Mouse (Mus musculus): Measurements from ENCODE around the gene Nat8f6. TPM values are rescaled to one million over a fixed set of nuclear protein-coding genes. Genes with fewer than 3 reads are reported as not detected.
"Not testable (repeated sequence)": the region's sequence is repeated elsewhere in the genome, so short reads cannot be mapped to it uniquely, and the experiment has no call there.

Nat8f6 gene
- polyA plus RNA-seq (2015; fragmentation: Nextera tagmentation; extraction: Ambion mirVana) = not detected in 2 replicates

- no peaks in the 10 kb centered on the region for H3K4me1 ChIP-seq (ENCODE audit: control insufficient read depth, insufficient read depth, low read length)
- H3K9ac ChIP-seq (ENCODE audit: low read length) = no peak within 1 kb of the TSS
- no peaks in the 10 kb centered on the region for H3K9me3 ChIP-seq (replicated peaks; ENCODE audit: control insufficient read depth, low read length)
- no peaks in the 10 kb centered on the region for H3K27me3 ChIP-seq (ENCODE audit: control insufficient read depth, insufficient read depth, low read length)
- H3K27ac ChIP-seq (ENCODE audit: low read length) = no peak within 1 kb of the TSS
- no peak within 1 kb of the TSS for H3K4me3 ChIP-seq (replicated peaks; ENCODE audit: low read length)
- ATAC-seq (ENCODE audit: insufficient read depth, low FRiP score) = no peak
- H3K36me3 ChIP-seq (ENCODE audit: control insufficient read depth, insufficient read depth, low read length) = no peaks in the 10 kb centered on the region
- 74% methylated on average over 5 of the region's 5 CpGs for WGBS
- H3K4me2 ChIP-seq (ENCODE audit: low read depth, low read length) = no peak within 1 kb of the TSS
Observed at GRCm38 (mm10) chr6:85820837-85821236, at the start of gene Nat8f6, which contains the start of gene Nat8f5. TSS of gene Nat8f6 (minus strand) at chr6:85820954. TSS of gene Nat8f5 (minus strand) at chr6:85820972.

- not testable (repeated sequence) for H3K36me3 ChIP-seq (ENCODE audit: control insufficient read depth, insufficient read depth, low read length); ATAC-seq (ENCODE audit: insufficient read depth, low FRiP score); H3K4me3 ChIP-seq (replicated peaks; ENCODE audit: low read length); H3K9ac ChIP-seq (ENCODE audit: low read length); H3K27ac ChIP-seq (ENCODE audit: low read length); H3K4me2 ChIP-seq (ENCODE audit: low read depth, low read length); H3K4me1 ChIP-seq (ENCODE audit: control insufficient read depth, insufficient read depth, low read length); H3K27me3 ChIP-seq (ENCODE audit: control insufficient read depth, insufficient read depth, low read length); H3K9me3 ChIP-seq (replicated peaks; ENCODE audit: control insufficient read depth, low read length)
- WGBS = 69% methylated on average over 5 of the region's 5 CpGs
Observed at GRCm38 (mm10) chr6:85869006-85869405, 48.3 kb upstream of the Nat8f6 start, which contains the start of gene Nat8f2. TSS of gene Nat8f2 (minus strand) at chr6:85869158.

- H3K4me3 ChIP-seq (replicated peaks; ENCODE audit: low read length) = no peak overlapping the region
- no peaks in the 10 kb centered on the region for H3K4me1 ChIP-seq (ENCODE audit: control insufficient read depth, insufficient read depth, low read length)
- H3K27ac ChIP-seq (ENCODE audit: low read length) = no peak overlapping the region
- H3K4me2 ChIP-seq (ENCODE audit: low read depth, low read length) = no peak overlapping the region
- no peaks in the 10 kb centered on the region for H3K27me3 ChIP-seq (ENCODE audit: control insufficient read depth, insufficient read depth, low read length)
- H3K36me3 ChIP-seq (ENCODE audit: control insufficient read depth, insufficient read depth, low read length) = no peaks in the 10 kb centered on the region
- WGBS = 77% methylated on average over 8 of the region's 8 CpGs
- no peak for ATAC-seq (ENCODE audit: insufficient read depth, low FRiP score)
- H3K9ac ChIP-seq (ENCODE audit: low read length) = no peak overlapping the region
- H3K9me3 ChIP-seq (replicated peaks; ENCODE audit: control insufficient read depth, low read length) = no peaks in the 10 kb centered on the region
Observed at GRCm38 (mm10) chr6:85867726-85868690, 47.3 kb upstream of the Nat8f6 start.

GRCm38 (mm10) chr6:85866995-85867394, 46.2 kb upstream of the Nat8f6 start:
- 58% methylated on average over 1 of the region's 1 CpGs for WGBS
- not testable (repeated sequence) for H3K27ac ChIP-seq (ENCODE audit: low read length); H3K4me2 ChIP-seq (ENCODE audit: low read depth, low read length); H3K4me3 ChIP-seq (replicated peaks; ENCODE audit: low read length); H3K36me3 ChIP-seq (ENCODE audit: control insufficient read depth, insufficient read depth, low read length); H3K4me1 ChIP-seq (ENCODE audit: control insufficient read depth, insufficient read depth, low read length); H3K9me3 ChIP-seq (replicated peaks; ENCODE audit: control insufficient read depth, low read length); ATAC-seq (ENCODE audit: insufficient read depth, low FRiP score); H3K9ac ChIP-seq (ENCODE audit: low read length); H3K27me3 ChIP-seq (ENCODE audit: control insufficient read depth, insufficient read depth, low read length)

GRCm38 (mm10) chr6:85866166-85866565, 45.4 kb upstream of the Nat8f6 start:
- H3K9me3 ChIP-seq (replicated peaks; ENCODE audit: control insufficient read depth, low read length); H3K4me1 ChIP-seq (ENCODE audit: control insufficient read depth, insufficient read depth, low read length); H3K27me3 ChIP-seq (ENCODE audit: control insufficient read depth, insufficient read depth, low read length); H3K4me2 ChIP-seq (ENCODE audit: low read depth, low read length); H3K27ac ChIP-seq (ENCODE audit: low read length); H3K9ac ChIP-seq (ENCODE audit: low read length); H3K36me3 ChIP-seq (ENCODE audit: control insufficient read depth, insufficient read depth, low read length); ATAC-seq (ENCODE audit: insufficient read depth, low FRiP score); H3K4me3 ChIP-seq (replicated peaks; ENCODE audit: low read length): not testable (repeated sequence)
- 82% methylated on average over 3 of the region's 3 CpGs for WGBS

- H3K9ac ChIP-seq (ENCODE audit: low read length); H3K4me2 ChIP-seq (ENCODE audit: low read depth, low read length); H3K4me3 ChIP-seq (replicated peaks; ENCODE audit: low read length); H3K27ac ChIP-seq (ENCODE audit: low read length); ATAC-seq (ENCODE audit: insufficient read depth, low FRiP score); H3K36me3 ChIP-seq (ENCODE audit: control insufficient read depth, insufficient read depth, low read length); H3K27me3 ChIP-seq (ENCODE audit: control insufficient read depth, insufficient read depth, low read length); H3K4me1 ChIP-seq (ENCODE audit: control insufficient read depth, insufficient read depth, low read length); H3K9me3 ChIP-seq (replicated peaks; ENCODE audit: control insufficient read depth, low read length): not testable (repeated sequence)
- WGBS = 70% methylated on average over 5 of the region's 7 CpGs
Observed at GRCm38 (mm10) chr6:85864900-85865639, 44.3 kb upstream of the Nat8f6 start.

- Histone ChIP-seq H3K36me3 (ENCODE audit: control insufficient read depth, insufficient read depth, low read length) (no peaks in the 10 kb centered on the region), H3K9me3 (replicated peaks; ENCODE audit: control insufficient read depth, low read length) (no peaks in the 10 kb centered on the region), H3K27ac (ENCODE audit: low read length) (no peak overlapping the region), H3K4me1 (ENCODE audit: control insufficient read depth, insufficient read depth, low read length) (no peaks in the 10 kb centered on the region), H3K4me2 (ENCODE audit: low read depth, low read length) (no peak overlapping the region), H3K27me3 (ENCODE audit: control insufficient read depth, insufficient read depth, low read length) (no peaks in the 10 kb centered on the region), H3K4me3 (replicated peaks; ENCODE audit: low read length) (no peak overlapping the region), H3K9ac (ENCODE audit: low read length) (no peak overlapping the region)
- 87% methylated on average over 2 of the region's 2 CpGs for WGBS
- ATAC-seq (ENCODE audit: insufficient read depth, low FRiP score) = no peak
Observed at GRCm38 (mm10) chr6:85863840-85864239, 43.1 kb upstream of the Nat8f6 start.

GRCm38 (mm10) chr6:85863136-85863535, 42.4 kb upstream of the Nat8f6 start:
- Histone ChIP-seq H3K4me1 (ENCODE audit: control insufficient read depth, insufficient read depth, low read length) (no peaks in the 10 kb centered on the region), H3K9me3 (replicated peaks; ENCODE audit: control insufficient read depth, low read length) (no peaks in the 10 kb centered on the region), H3K4me2 (ENCODE audit: low read depth, low read length) (no peak overlapping the region), H3K27me3 (ENCODE audit: control insufficient read depth, insufficient read depth, low read length) (no peaks in the 10 kb centered on the region), H3K36me3 (ENCODE audit: control insufficient read depth, insufficient read depth, low read length) (no peaks in the 10 kb centered on the region), H3K4me3 (replicated peaks; ENCODE audit: low read length) (no peak overlapping the region), H3K27ac (ENCODE audit: low read length) (no peak overlapping the region), H3K9ac (ENCODE audit: low read length) (no peak overlapping the region)
- ATAC-seq (ENCODE audit: insufficient read depth, low FRiP score) = no peak
- 72% methylated on average over 2 of the region's 2 CpGs for WGBS

- 66% methylated on average over 3 of the region's 3 CpGs for WGBS
- no peaks in the 10 kb centered on the region for H3K4me1 ChIP-seq (ENCODE audit: control insufficient read depth, insufficient read depth, low read length)
- H3K4me3 ChIP-seq (replicated peaks; ENCODE audit: low read length) = no peak overlapping the region
- H3K4me2 ChIP-seq (ENCODE audit: low read depth, low read length) = no peak overlapping the region
- H3K36me3 ChIP-seq (ENCODE audit: control insufficient read depth, insufficient read depth, low read length) = no peaks in the 10 kb centered on the region
- ATAC-seq (ENCODE audit: insufficient read depth, low FRiP score) = no peak
- no peaks in the 10 kb centered on the region for H3K27me3 ChIP-seq (ENCODE audit: control insufficient read depth, insufficient read depth, low read length)
- H3K9ac ChIP-seq (ENCODE audit: low read length) = no peak overlapping the region
- H3K27ac ChIP-seq (ENCODE audit: low read length) = no peak overlapping the region
- H3K9me3 ChIP-seq (replicated peaks; ENCODE audit: control insufficient read depth, low read length) = no peaks in the 10 kb centered on the region
Observed at GRCm38 (mm10) chr6:85862565-85862964, 41.8 kb upstream of the Nat8f6 start.

All from stomach, embryonic 16.5 days (tissue).